Mouse (Mus musculus) adrenal gland, postnatal 10 days (tissue): ENCODE results near the gene 2210011C24Rik. TPM values are rescaled to one million over a fixed set of nuclear protein-coding genes. Genes with fewer than 3 reads are reported as not detected.
"Not testable (repeated sequence)": the region's sequence is repeated elsewhere in the genome, so short reads cannot be mapped to it uniquely, and the experiment has no call there.

ENCODE experiments used
- DNase-seq: peaks from one replicate; pipeline ENCODE4 v3.0.0; 2021; ENCODE audit warnings: mixed read lengths
- total RNA-seq, 2 experiments: library from RNA; stranded (reverse); gene quantifications; 2 replicates each; pipeline ENCODE4 v1.2.3; 2021

Gene 2210011C24Rik
- total RNA-seq, 2 experiments from 2014 or later = 0.24 TPM; not detected in 1

- DNase-seq = no peak
These were observed 17.9 kb downstream of the 2210011C24Rik start for GRCm38 (mm10) chr8:83994030-83994429.

- DNase-seq = no peak
These were observed 19.5 kb downstream of the 2210011C24Rik start for GRCm38 (mm10) chr8:83992488-83992887.

GRCm38 (mm10) chr8:83990170-83990569 is 21.8 kb downstream of the 2210011C24Rik start:
- no peak for DNase-seq

- DNase-seq = no peak
These were observed 22.7 kb downstream of the 2210011C24Rik start for GRCm38 (mm10) chr8:83989243-83989642.

GRCm38 (mm10) chr8:83983222-83983621 is 28.7 kb downstream of the 2210011C24Rik start:
- DNase-seq = not testable (repeated sequence)

- no peak for DNase-seq
These were observed 29.5 kb downstream of the 2210011C24Rik start for GRCm38 (mm10) chr8:83982449-83982848.

- DNase-seq = no peak
These were observed 30.4 kb downstream of the 2210011C24Rik start for GRCm38 (mm10) chr8:83981533-83981932.

GRCm38 (mm10) chr8:83980845-83981244 is 31.1 kb downstream of the 2210011C24Rik start:
- peak; percentile 76 for DNase-seq

- DNase-seq = peak; percentile 26
These were observed 31.7 kb downstream of the 2210011C24Rik start for GRCm38 (mm10) chr8:83980250-83980649.

GRCm38 (mm10) chr8:83978200-83978599 is 33.8 kb downstream of the 2210011C24Rik start:
- no peak for DNase-seq

- DNase-seq = peak; percentile 57
These were observed 34.3 kb downstream of the 2210011C24Rik start for GRCm38 (mm10) chr8:83977646-83978045.

- DNase-seq = peak; percentile 27
These were observed 35.1 kb downstream of the 2210011C24Rik start for GRCm38 (mm10) chr8:83976779-83977350.

- DNase-seq = peak; percentile 43
These were observed 35.8 kb downstream of the 2210011C24Rik start for GRCm38 (mm10) chr8:83976101-83976630.

- DNase-seq = no peak
These were observed 37.5 kb downstream of the 2210011C24Rik start for GRCm38 (mm10) chr8:83974521-83974920.

- DNase-seq = peak; percentile 46
These were observed 38.6 kb downstream of the 2210011C24Rik start for GRCm38 (mm10) chr8:83973161-83974031.

GRCm38 (mm10) chr8:83972150-83973120 is 39.5 kb downstream of the 2210011C24Rik start, which contains the start of gene Prkaca:
Prkaca (plus strand) TSS chr8:83972993.
- peak; percentile 98 for DNase-seq

- DNase-seq = no peak
These were observed 40.3 kb downstream of the 2210011C24Rik start for GRCm38 (mm10) chr8:83971661-83972060.

GRCm38 (mm10) chr8:83971121-83971520 is 40.9 kb downstream of the 2210011C24Rik start:
- DNase-seq = no peak

- no peak for DNase-seq
These were observed 44.3 kb downstream of the 2210011C24Rik start for GRCm38 (mm10) chr8:83967701-83968100.

GRCm38 (mm10) chr8:83964015-83964765 is 47.8 kb downstream of the 2210011C24Rik start:
- DNase-seq = peak; percentile 74
